Mouse (Mus musculus): ENCODE measurements at regions not wholly inside any gene's neighbourhood (a gene's known extent, or its start where the extent isn't known, plus 50 kb on each side); places are given as distances from the start of the nearest gene placed in this dataset.

DNA sequence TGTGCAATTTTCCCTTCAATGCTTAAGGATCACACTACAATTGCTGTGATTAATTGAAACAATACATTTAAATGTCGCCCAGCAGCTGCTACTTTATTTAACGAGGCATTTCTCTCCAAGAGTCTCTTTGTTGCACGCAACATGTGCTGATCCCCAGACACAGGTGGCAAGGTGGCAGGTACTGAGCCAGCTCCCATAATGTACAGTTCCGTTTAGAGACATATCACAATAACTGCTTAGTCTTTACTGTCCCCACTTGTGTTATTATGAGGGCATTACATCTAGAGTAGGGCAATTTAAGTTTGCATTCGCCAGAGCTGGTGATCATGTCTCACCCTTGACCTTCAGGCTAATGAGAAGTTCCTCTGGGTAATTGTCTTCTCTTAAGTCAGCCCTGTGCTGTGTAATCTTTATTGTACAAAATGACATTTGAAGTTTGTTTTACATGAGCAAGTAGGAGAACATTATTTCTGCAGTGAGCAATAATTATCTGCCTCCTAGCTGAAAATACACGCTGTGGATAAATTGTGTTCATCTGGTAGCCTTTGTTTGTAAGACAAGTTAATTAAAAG, 1005.7 kb upstream of the Nudt12 start:
- DNase-seq (ENCODE audit: low read depth, low spot score) = no peak

DNA sequence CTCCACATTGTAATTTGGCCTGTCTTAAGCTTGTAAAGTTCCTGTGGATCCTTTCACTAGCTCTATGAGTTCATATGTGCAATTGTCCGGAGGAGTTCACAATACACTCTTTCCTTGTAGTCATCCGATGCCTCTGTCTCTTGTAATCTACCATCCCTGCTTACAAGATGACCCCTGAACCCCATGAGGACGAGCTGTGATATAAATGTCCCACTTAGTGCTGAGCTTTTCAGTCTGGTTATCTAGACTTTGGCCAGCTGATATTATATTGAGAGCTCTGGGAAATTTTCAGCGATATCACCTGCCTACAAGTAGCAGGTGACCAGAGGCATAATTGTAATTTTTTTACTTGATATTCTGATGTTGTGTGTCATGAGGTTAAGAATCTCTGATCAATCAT, 984.8 kb upstream of the Nudt12 start:
- DNase-seq (ENCODE audit: low read depth, low spot score) = no peak

DNA sequence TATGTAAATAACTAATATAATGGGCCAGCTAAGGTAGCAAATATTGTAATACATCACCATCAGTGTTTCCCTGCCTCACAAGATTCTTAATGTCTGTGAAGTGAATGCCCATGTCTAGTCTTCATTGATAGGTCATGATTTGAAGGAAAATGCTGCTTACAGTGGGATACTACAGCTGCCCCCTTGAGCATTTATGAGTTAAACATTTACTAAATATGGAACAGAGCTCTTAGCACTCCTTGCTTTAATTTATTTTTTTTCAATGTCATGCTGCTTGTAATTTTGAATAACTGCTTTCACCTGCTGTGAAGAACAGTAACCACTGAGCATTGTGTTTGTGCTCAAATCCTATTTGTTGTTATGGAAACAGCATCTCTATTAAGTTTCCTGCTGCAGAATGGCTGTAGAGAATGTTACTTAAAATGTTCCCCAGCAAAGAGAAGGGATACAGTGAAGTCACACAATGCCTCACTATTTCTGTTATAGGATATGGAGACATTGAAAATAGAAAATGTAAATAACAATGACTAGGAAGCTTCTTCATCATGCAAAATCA, 966.2 kb upstream of the Nudt12 start:
- DNase-seq (ENCODE audit: low read depth, low spot score) = no peak

DNA sequence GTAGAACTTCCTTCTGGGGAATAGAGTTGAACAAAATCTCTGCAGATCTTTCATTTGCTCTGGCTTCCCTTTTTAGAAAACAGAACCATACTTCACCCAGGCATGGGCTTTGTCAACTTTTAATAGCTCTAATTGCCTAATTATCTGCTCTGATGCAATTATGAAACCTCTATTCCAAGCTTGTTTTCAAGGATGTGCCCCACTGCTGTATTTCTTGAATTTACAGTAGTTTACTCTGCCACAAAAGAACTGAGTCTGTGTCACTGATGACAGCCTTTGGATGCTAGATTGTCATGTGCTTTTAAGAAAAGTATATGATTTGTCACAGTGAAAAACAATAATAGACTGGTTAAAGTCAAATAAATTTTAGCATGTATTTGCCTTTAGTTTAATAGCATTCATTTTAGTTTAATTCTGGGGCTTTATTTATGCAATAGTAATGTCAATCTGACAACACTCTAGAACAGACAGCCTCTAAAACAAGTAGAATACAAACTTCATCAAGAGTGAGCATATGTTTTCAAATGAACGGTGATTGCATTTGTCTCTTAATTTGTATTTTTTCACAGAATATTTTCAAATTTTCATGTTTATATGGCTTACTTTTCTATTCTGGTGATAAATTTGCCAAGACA, 964.1 kb upstream of the Nudt12 start:
- no peak for DNase-seq (ENCODE audit: low read depth, low spot score)

DNA sequence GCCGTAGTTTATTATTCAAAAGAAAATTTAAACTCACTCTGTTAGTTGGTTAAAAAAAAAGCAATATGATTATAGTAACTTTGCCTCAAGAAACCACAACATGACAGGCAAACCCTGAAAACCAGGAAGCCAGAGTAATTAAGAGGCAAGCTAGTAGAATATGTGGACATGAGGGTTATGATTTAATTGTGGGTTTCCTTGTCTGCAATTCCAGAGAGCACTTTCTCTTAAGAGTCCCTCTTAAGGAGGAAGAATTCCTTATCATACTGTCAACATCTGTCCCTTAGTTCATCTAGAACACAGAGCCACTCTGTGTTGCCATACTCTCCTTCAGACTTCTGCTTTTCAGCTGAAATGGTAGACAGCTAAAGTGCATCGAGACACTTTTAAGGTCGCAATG, 954.2 kb upstream of the Nudt12 start:
- no peak for DNase-seq (ENCODE audit: low read depth, low spot score)

DNA sequence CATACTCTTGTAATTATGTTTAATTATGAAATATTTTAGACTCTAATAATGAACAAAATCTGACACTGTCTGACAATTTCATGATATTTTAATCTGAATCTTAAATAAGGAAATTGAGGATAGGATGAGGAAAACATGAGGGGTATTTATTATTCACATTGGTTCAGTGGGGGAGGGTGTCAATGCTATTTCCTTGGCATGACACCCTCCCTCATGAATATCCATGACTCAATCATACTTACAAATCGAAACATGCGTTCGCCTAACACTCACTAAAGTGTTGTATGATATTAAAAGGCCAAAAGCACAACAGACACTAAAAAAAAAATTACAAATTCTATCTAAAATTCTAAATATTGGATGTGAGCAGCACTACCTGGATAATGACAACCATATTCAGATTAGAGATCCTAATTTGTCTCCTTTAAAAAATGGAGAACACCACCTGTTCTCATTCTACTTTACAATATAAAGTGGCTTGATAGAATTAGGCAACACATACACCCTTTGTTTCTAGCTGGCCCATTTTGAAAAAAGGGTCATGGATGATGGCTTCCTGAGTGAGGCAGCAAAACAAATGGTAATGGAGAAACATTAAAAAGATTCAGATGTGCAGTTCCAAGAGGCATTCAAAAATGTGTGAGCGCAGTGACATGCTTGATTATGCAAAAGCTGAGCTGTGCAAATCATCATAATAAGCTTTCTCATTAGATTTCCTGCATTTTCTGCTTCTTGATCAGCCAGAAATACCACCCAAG, 942.3 kb upstream of the Nudt12 start:
- peak; percentile 42 for DNase-seq (ENCODE audit: low read depth, low spot score)

DNA sequence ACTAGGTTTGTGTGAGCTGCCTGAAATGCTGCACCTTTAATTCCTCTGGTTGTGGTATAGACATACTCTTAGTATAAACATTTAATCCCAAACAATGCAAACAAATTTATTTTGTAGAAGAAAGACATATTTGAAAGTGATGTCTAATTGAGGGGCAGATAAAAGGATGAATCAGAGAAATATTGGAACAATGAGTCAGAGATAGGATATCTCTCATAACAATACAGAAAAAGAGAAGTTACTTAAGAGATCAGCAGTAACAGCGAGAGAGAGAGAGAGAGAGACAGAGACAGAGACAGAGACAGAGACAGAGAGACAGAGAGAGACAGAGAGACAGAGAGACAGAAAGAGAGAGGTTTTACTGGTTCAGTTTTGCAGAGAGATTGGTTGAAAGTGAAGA, 933.3 kb upstream of the Nudt12 start:
- no peak for DNase-seq (ENCODE audit: low read depth, low spot score)

DNA sequence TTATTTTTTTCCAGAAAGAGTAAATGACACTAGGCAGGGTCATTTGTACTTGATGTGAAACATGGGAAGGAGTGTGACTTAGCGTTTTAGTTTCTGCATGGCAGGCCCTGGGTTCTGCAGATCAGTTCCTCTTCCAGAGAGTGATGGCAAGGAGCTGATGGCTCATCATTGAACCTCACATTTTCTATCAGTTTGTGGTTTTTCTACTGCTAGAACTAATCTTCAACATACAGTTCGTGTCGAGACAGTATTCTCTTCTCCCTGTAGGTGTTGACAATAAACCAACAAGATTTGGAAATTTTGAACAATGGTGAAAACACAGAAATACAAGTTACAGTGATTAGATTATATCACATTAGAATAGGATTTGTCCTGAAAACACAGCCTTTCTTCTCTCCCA, 891.2 kb upstream of the Nudt12 start:
- DNase-seq (ENCODE audit: low read depth, low spot score) = no peak

DNA sequence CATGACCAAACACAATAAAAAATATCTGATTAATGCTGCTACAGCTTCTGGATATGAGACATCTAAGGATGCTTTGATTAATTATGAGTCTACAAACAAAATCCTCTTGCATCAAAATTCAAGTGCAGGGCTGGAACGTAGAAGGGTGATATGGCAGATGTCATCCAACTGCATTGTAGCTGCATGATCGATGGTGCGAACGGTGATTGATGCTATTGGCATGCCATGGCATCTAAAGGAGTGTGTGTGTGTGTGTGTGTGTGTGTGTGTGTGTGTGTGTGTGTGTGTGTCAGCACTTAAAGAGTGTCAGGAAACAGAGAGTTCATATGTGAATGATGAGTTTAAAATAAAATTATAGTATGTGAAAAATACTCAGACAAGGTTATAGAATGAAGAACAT, 864.6 kb upstream of the Nudt12 start:
- no peak for DNase-seq (ENCODE audit: low read depth, low spot score)

DNA sequence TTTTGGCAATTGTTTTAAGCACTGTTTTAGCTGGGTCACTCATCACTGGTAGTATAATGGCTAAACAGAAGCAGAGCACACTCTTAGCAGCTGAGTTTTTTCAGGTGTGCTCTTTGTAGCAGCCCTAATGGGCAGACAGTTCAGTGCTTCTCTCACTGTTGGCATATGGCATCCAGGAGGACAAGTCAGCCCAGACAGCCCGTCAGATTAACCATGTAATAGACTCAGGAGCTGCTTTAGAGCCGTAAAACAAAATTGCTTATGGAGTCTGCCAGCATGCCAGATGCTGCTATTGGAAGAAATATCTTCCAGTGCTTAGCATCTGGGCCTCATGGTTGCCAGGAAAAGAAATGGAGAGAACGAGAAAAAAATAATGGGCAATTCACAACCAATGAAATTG, 835.7 kb upstream of the Nudt12 start:
- DNase-seq (ENCODE audit: low read depth, low spot score) = no peak

DNA sequence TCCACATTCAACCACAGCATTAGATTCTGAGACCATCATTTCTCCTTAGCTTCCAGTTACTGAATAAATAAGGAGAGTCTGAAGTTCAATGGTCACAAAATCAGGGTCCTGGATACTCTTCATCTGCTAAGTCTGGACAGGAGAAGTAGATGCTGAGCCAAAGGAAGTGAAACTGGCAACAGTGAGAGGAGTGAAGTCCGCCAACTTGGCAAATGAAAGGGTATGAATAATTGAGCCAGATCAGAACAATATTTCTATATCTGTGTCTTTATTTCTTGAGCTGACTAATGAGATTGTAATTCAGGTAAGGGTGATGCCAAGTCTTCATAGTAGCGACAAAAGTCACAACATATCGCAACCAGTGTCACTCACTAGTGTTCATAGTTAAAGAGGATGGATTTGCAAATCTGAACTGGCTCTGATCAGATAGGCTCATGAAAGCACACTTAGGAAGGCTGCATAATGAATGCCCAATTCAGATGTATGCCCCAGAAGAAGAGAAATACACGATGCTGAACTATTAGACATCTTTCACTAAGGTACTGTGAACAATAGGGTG, 832.2 kb upstream of the Nudt12 start:
- DNase-seq (ENCODE audit: low read depth, low spot score) = no peak

DNA sequence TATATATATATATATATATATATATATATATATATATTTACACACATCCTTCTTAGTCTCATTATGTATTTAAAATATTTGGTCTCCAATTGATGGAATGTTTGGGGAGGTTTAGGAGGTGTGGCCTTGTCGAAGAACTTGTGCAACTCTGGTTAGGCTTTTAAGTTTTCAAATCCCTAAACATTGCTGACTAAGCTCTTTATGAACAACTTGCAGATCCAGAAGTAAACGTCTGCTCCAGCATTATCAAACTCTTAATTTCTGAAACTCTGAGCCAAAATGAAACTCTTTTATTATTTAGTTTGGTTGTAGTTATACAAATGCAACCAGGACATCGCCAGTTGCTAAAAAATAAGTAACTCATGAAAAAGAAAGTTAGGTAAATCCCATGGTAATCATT, 792.7 kb upstream of the Nudt12 start:
- DNase-seq (ENCODE audit: low read depth, low spot score) = no peak

DNA sequence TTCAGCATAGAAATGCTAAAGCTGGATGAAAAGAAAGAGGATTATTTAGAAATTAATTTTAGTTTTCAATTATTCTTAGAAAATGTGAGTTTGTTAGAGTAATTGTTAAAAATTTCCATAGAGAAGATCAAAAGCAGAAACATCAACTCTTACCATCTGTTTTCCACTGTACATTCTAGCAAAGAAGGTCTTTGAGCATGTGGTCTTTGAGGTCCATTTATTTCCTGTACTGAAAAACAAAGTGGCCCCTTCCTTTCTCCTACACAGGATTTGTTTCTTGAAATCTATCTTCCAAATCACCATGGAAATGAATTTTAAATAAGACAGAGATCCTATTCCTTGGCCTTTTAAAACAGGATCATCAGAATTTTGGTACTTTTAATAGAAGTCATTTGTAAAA, 780.3 kb upstream of the Nudt12 start:
- DNase-seq (ENCODE audit: low read depth, low spot score) = no peak

DNA sequence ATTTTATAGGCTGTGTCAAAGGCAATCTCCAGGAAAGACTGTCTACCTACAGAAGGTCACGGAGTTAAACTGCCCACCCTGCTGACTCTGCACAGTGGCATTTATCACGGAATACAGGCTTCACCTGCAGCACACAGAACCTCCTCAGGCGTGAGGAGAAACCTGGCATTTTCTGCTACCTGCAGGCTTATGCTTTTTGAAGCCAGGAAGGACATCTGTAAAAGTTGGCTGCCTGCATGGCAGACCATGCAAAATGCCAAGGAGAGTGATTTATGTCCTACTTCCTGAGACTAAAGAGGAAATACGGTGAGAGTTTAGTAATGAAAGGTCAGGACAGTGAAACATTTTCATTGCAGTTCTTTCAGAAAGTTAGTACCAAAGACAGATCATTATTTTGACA, 779.6 kb upstream of the Nudt12 start:
- DNase-seq (ENCODE audit: low read depth, low spot score) = no peak

DNA sequence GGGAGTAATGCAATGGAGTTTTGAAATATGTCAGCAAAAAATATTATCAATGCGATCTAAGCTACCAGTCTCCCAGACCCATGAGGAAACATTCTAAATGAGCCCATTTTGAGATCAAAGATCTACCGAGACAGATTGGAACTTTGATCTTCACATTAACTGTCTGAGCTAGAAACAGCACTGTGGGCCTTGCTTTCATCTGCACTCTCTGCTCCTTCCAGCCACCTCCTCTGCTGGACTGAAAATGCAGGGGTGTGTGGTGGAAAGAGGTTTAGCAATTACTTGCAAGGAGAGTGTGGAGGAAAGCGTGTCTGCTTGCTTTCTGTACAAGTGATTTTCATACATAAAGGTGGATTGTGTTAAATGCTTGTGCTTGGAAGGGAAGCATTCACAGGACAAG, 760.9 kb upstream of the Nudt12 start:
- no peak for DNase-seq (ENCODE audit: low read depth, low spot score)

DNA sequence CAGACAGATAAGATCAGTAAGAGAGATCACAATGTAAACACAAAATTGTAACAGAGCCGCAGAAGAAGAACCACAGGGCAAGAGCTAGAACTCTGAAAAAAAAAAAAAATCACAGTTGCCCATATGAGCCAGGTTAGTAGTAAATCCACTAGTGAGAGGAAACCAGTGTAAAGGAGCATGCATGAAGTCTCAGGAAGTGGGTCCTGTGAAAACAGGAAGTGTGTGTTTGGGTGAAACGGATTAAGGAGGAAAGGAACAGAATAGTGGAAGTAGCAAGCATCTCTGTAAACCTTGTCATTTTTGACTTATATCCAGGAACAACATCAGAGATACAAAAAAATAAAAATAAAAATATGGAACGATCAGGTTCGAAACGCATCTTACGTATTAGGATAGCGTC, 753.4 kb upstream of the Nudt12 start:
- no peak for DNase-seq (ENCODE audit: low read depth, low spot score)

DNA sequence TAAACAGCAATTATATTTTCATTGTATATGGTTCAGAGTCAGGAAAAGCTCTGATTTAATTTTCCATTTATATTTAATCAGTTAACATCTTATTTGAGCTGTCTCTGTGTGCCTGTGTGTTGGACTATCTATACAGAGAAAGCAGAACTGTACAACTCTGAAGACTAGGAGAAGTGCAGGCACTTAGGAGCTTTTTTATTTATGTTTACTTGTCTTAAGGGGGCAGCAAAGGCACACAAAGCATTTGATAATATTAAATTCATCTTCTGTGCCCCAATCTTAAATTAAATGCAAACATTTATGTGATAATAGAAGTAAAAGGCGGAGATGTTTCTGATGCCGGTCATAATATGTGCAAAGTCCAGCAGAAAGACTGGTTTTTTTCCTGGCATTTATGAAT, 751.3 kb upstream of the Nudt12 start:
- DNase-seq (ENCODE audit: low read depth, low spot score) = peak; percentile 40

DNA sequence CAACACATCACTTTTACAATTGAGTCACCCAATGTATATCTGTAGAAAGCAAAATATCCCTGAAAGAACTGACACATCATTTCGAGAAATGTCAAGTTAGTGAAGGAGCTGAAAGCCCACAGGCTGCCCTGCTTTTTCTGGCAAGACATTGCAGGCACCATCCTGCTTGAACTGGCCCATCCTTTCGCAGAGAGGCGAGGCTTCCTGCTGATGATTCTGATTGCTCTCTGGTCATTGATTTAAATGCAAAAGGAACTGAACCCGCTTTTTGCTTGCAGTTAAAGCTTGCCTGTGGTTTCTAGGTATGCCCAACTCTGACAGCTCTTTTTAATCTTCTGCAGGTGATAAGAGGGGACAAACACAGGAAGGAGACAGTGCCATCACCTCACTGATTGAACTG, 748.9 kb upstream of the Nudt12 start:
- no peak for DNase-seq (ENCODE audit: low read depth, low spot score)

DNA sequence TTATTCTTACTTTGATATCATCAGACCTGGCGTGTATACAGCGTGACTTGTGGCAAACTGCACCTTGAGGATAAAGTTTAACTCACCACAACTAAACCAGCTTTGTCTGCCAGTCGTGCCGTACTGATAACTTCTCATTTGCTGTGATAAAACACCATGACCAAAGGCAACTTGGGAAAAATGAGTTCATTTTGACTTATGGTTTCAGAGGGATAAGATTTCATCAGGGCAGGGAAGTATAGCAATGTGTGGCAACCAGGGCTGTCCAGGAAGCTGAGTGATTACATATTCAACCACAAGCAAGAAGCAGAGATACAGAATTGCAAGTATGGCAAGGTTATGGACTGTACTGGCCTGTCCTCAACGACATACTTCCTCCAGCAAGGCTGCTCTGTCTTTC, 747.7 kb upstream of the Nudt12 start:
- no peak for DNase-seq (ENCODE audit: low read depth, low spot score)

DNA sequence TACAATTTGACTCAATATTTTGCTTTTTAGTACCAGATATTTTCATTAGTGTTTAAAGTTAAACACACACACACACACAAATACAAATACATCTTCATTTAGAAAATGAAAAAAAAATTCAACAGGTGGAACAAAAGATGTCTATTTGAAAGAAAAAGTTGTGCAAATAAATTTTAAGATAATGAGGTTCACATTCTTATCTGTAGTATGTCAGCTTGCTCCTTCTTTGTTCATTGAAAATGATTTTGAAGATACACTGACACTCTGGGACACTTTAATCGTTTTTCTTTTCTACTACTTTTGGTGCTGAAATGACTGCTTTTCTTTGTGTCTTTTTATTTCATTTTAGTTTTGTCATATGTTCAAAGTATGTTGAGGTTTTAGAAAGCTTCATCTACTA, 732.9 kb upstream of the Nudt12 start:
- DNase-seq (ENCODE audit: low read depth, low spot score) = no peak

Measured in brain, embryonic 18.5 days (tissue).